Mouse (Mus musculus): Measurements from ENCODE around the gene 4930452B06Rik. TPM values are rescaled to one million over a fixed set of nuclear protein-coding genes. Genes with fewer than 3 reads are reported as not detected.
"Not testable (repeated sequence)": the region's sequence is repeated elsewhere in the genome, so short reads cannot be mapped to it uniquely, and the experiment has no call there.

The 4930452B06Rik gene
- polyA plus RNA-seq, 1 experiment, result 0.02 TPM

GRCm38 (mm10) chr14:8608559-8609171 lies 57.4 kb downstream of the 4930452B06Rik start:
- no peak for TF ChIP-seq FOSL1 (IDR thresholded peaks at IDR 0.05; ENCODE audit: insufficient read depth, low read length, poor library complexity, severe bottlenecking)
- no peak for TF ChIP-seq MAX (IDR thresholded peaks at IDR 0.05)
- TF ChIP-seq MYOG (IDR thresholded peaks at IDR 0.05; ENCODE audit: control insufficient read depth, extremely low read depth, insufficient read length), result no peak
- no peak for TF ChIP-seq USF1 (IDR thresholded peaks at IDR 0.05; ENCODE audit: low read depth)
- peak; percentile 53 for TF ChIP-seq CTCF (IDR thresholded peaks at IDR 0.05; ENCODE audit: control insufficient read depth, insufficient read depth, insufficient read length)
- TF ChIP-seq CEBPB (IDR thresholded peaks at IDR 0.05; ENCODE audit: low read depth), result no peak
- no peak for TF ChIP-seq MYOD1 (IDR thresholded peaks at IDR 0.05; ENCODE audit: control insufficient read depth, insufficient read length, low read depth)
- H3K4me3 ChIP-seq (ENCODE audit: insufficient read depth, poor library complexity, severe bottlenecking), result no peak overlapping the region
- no peaks in the 10 kb centered on the region for H3K36me3 ChIP-seq (ENCODE audit: control insufficient read depth, insufficient read depth)
- no peaks in the 10 kb centered on the region for H3K79me3 ChIP-seq (ENCODE audit: low read depth)
- no peaks in the 10 kb centered on the region for H3K27me3 ChIP-seq (ENCODE audit: control insufficient read depth, insufficient read depth, insufficient read length)
- no peak overlapping the region for H3ac ChIP-seq (ENCODE audit: control insufficient read depth, insufficient read length, low read depth)
- no peaks in the 10 kb centered on the region for H3K79me2 ChIP-seq (ENCODE audit: control insufficient read depth, insufficient read depth)

- Histone ChIP-seq H3K36me3 (ENCODE audit: control insufficient read depth, insufficient read depth) (no peaks in the 10 kb centered on the region), H3K79me3 (ENCODE audit: low read depth) (no peaks in the 10 kb centered on the region), H3K4me3 (ENCODE audit: insufficient read depth, poor library complexity, severe bottlenecking) (no peak overlapping the region), H3ac (ENCODE audit: control insufficient read depth, insufficient read length, low read depth) (no peak overlapping the region), H3K27me3 (ENCODE audit: control insufficient read depth, insufficient read depth, insufficient read length) (no peaks in the 10 kb centered on the region), H3K79me2 (ENCODE audit: control insufficient read depth, insufficient read depth) (no peaks in the 10 kb centered on the region)
- TF ChIP-seq MYOD1 (IDR thresholded peaks at IDR 0.05; ENCODE audit: control insufficient read depth, insufficient read length, low read depth) (no peak), FOSL1 (IDR thresholded peaks at IDR 0.05; ENCODE audit: insufficient read depth, low read length, poor library complexity, severe bottlenecking) (no peak), MAX (IDR thresholded peaks at IDR 0.05) (no peak), USF1 (IDR thresholded peaks at IDR 0.05; ENCODE audit: low read depth) (no peak), CTCF (IDR thresholded peaks at IDR 0.05; ENCODE audit: control insufficient read depth, insufficient read depth, insufficient read length) (no peak), MYOG (IDR thresholded peaks at IDR 0.05; ENCODE audit: control insufficient read depth, extremely low read depth, insufficient read length) (no peak), CEBPB (IDR thresholded peaks at IDR 0.05; ENCODE audit: low read depth) (no peak)
These were observed 61.1 kb downstream of the 4930452B06Rik start for GRCm38 (mm10) chr14:8604898-8605297.

- Histone ChIP-seq H3K36me3 (ENCODE audit: control insufficient read depth, insufficient read depth) (no peaks in the 10 kb centered on the region), H3K27me3 (ENCODE audit: control insufficient read depth, insufficient read depth, insufficient read length) (no peaks in the 10 kb centered on the region), H3K79me2 (ENCODE audit: control insufficient read depth, insufficient read depth) (no peaks in the 10 kb centered on the region), H3ac (ENCODE audit: control insufficient read depth, insufficient read length, low read depth) (no peak overlapping the region), H3K79me3 (ENCODE audit: low read depth) (no peaks in the 10 kb centered on the region), H3K4me3 (ENCODE audit: insufficient read depth, poor library complexity, severe bottlenecking) (no peak overlapping the region)
- no peak for TF ChIP-seq CTCF (IDR thresholded peaks at IDR 0.05; ENCODE audit: control insufficient read depth, insufficient read depth, insufficient read length)
- no peak for TF ChIP-seq MAX (IDR thresholded peaks at IDR 0.05)
- no peak for TF ChIP-seq MYOD1 (IDR thresholded peaks at IDR 0.05; ENCODE audit: control insufficient read depth, insufficient read length, low read depth)
- TF ChIP-seq FOSL1 (IDR thresholded peaks at IDR 0.05; ENCODE audit: insufficient read depth, low read length, poor library complexity, severe bottlenecking), result no peak
- TF ChIP-seq CEBPB (IDR thresholded peaks at IDR 0.05; ENCODE audit: low read depth), result no peak
- no peak for TF ChIP-seq MYOG (IDR thresholded peaks at IDR 0.05; ENCODE audit: control insufficient read depth, extremely low read depth, insufficient read length)
- TF ChIP-seq USF1 (IDR thresholded peaks at IDR 0.05; ENCODE audit: low read depth), result no peak
These were observed 81.0 kb downstream of the 4930452B06Rik start for GRCm38 (mm10) chr14:8585031-8585430.

- not testable (repeated sequence) for H3K27me3 ChIP-seq (ENCODE audit: control insufficient read depth, insufficient read depth, insufficient read length); H3K79me3 ChIP-seq (ENCODE audit: low read depth); H3K4me3 ChIP-seq (ENCODE audit: insufficient read depth, poor library complexity, severe bottlenecking); H3K36me3 ChIP-seq (ENCODE audit: control insufficient read depth, insufficient read depth); H3K79me2 ChIP-seq (ENCODE audit: control insufficient read depth, insufficient read depth); H3ac ChIP-seq (ENCODE audit: control insufficient read depth, insufficient read length, low read depth)
These were observed 115.0 kb downstream of the 4930452B06Rik start for GRCm38 (mm10) chr14:8551006-8551405.

GRCm38 (mm10) chr14:8549108-8549507 lies 116.9 kb downstream of the 4930452B06Rik start:
- TF ChIP-seq CTCF (IDR thresholded peaks at IDR 0.05; ENCODE audit: control insufficient read depth, insufficient read depth, insufficient read length), result no peak
- TF ChIP-seq MYOG (IDR thresholded peaks at IDR 0.05; ENCODE audit: control insufficient read depth, extremely low read depth, insufficient read length), result no peak
- TF ChIP-seq MAX (IDR thresholded peaks at IDR 0.05), result no peak
- no peak for TF ChIP-seq MYOD1 (IDR thresholded peaks at IDR 0.05; ENCODE audit: control insufficient read depth, insufficient read length, low read depth)
- TF ChIP-seq FOSL1 (IDR thresholded peaks at IDR 0.05; ENCODE audit: insufficient read depth, low read length, poor library complexity, severe bottlenecking), result no peak
- TF ChIP-seq CEBPB (IDR thresholded peaks at IDR 0.05; ENCODE audit: low read depth), result no peak
- no peak for TF ChIP-seq USF1 (IDR thresholded peaks at IDR 0.05; ENCODE audit: low read depth)
- Histone ChIP-seq H3K36me3 (ENCODE audit: control insufficient read depth, insufficient read depth) (no peaks in the 10 kb centered on the region), H3ac (ENCODE audit: control insufficient read depth, insufficient read length, low read depth) (no peak overlapping the region), H3K79me2 (ENCODE audit: control insufficient read depth, insufficient read depth) (no peaks in the 10 kb centered on the region), H3K4me3 (ENCODE audit: insufficient read depth, poor library complexity, severe bottlenecking) (no peak overlapping the region), H3K27me3 (ENCODE audit: control insufficient read depth, insufficient read depth, insufficient read length) (no peaks in the 10 kb centered on the region), H3K79me3 (ENCODE audit: low read depth) (no peaks in the 10 kb centered on the region)

- Histone ChIP-seq H3K79me2 (ENCODE audit: control insufficient read depth, insufficient read depth) (no peaks in the 10 kb centered on the region), H3ac (ENCODE audit: control insufficient read depth, insufficient read length, low read depth) (no peak overlapping the region), H3K4me3 (ENCODE audit: insufficient read depth, poor library complexity, severe bottlenecking) (no peak overlapping the region), H3K79me3 (ENCODE audit: low read depth) (no peaks in the 10 kb centered on the region), H3K27me3 (ENCODE audit: control insufficient read depth, insufficient read depth, insufficient read length) (no peaks in the 10 kb centered on the region), H3K36me3 (ENCODE audit: control insufficient read depth, insufficient read depth) (no peaks in the 10 kb centered on the region)
- TF ChIP-seq MYOD1 (IDR thresholded peaks at IDR 0.05; ENCODE audit: control insufficient read depth, insufficient read length, low read depth) (no peak), FOSL1 (IDR thresholded peaks at IDR 0.05; ENCODE audit: insufficient read depth, low read length, poor library complexity, severe bottlenecking) (no peak), USF1 (IDR thresholded peaks at IDR 0.05; ENCODE audit: low read depth) (no peak), MAX (IDR thresholded peaks at IDR 0.05) (no peak)
These were observed 130.0 kb downstream of the 4930452B06Rik start for GRCm38 (mm10) chr14:8536024-8536423.
